Mouse (Mus musculus) spleen, adult 2 months (tissue): ENCODE data around the gene Ltc4s. TPM values are rescaled to one million over a fixed set of nuclear protein-coding genes. Genes with fewer than 3 reads are reported as not detected.

Experiments
- DNase-seq, 2 experiments: peaks; one replicate each; pipeline versions ENCODE4 v3.0.0 to v3.0.0-alpha.2; 2012 to 2021; ENCODE audit warnings: low spot score in 2 of 2, low read depth in 1 of 2
- H3K27ac ChIP-seq: fragments of 200-500 bp; 2 replicates; pipeline ENCODE4 v1.5.1; 2012; ENCODE audit warnings: low read length, inconsistent platforms; ENCODE audit not compliant: insufficient read depth
- H3K27me3 ChIP-seq: fragments of 200-500 bp; 2 replicates; pipeline ENCODE4 v1.6.1; 2012; ENCODE audit warnings: mild to moderate bottlenecking, moderate library complexity, low read length, inconsistent platforms; ENCODE audit not compliant: control insufficient read depth, insufficient read depth
- H3K36me3 ChIP-seq: fragments of 200-500 bp; 2 replicates; pipeline ENCODE4 v1.6.1; 2012; ENCODE audit warnings: mild to moderate bottlenecking, low read length, inconsistent platforms; ENCODE audit not compliant: control insufficient read depth, insufficient read depth
- H3K4me1 ChIP-seq: fragments of 200-500 bp; 2 replicates; pipeline ENCODE4 v1.6.1; 2011; ENCODE audit warnings: inconsistent platforms; ENCODE audit not compliant: control insufficient read depth, insufficient read depth, insufficient read length
- H3K4me3 ChIP-seq: fragments of 200-500 bp; 2 replicates; pipeline ENCODE4 v1.5.1; 2011; ENCODE audit warnings: mild to moderate bottlenecking, inconsistent platforms; ENCODE audit not compliant: insufficient read depth, insufficient read length; ENCODE audit errors: extremely low read depth
- CTCF ChIP-seq: fragments of 200-500 bp; IDR thresholded peaks from 2 replicates; pipeline ENCODE4 v1.5.1; 2011; ENCODE audit warnings: mild to moderate bottlenecking, inconsistent platforms; ENCODE audit not compliant: insufficient read depth, insufficient read length, insufficient replicate concordance; ENCODE audit errors: extremely low read depth
- WGBS: fragments of 180-500 bp; shearing (Covaris S2); methylation state at CpG from one replicate; pipeline ENCODE4 v1.1.7; 2018; 5-methylcytosine and 5-hydroxymethylcytosine counted together
- polyA plus RNA-seq: library from polyadenylated mRNA; depleted of rRNA; stranded (reverse); fragments of >200 nt; gene quantifications from 2 replicates; pipeline ENCODE4 v1.2.3, GENCODE M21; 2012; rRNA removed

Ltc4s gene
- polyA plus RNA-seq, 1 experiment, result 44.9 TPM

DNA sequence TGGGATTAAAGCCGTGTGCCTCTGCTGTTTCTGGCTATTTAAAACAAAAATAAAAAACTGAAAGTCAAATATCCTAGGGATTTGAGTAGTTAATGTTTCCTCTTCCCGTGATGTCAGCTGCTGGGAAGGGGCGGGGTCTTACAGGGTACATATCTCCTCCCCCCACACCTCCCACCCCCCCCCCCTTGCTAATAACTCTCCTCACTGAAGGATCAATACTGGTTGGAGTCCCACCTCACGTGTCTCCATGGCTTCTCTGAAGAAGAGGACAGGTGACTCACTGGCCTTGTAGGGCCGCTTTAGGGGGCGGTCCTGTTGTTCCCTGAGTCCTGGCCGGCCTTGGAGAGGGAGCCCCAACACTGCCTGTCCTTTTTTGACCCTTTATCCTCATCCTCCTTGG is 49.7 kb downstream of the Ltc4s start:
- no peak for DNase-seq

More for the DNA sequence above, 49.7 kb downstream of the Ltc4s start:
- Histone ChIP-seq H3K36me3 (no peaks in the 10 kb centered on the region), H3K4me1 (no peaks in the 10 kb centered on the region), H3K27ac (no peak overlapping the region), H3K27me3 (no peaks in the 10 kb centered on the region), H3K4me3 (no peak overlapping the region)
- WGBS, result 81% methylated on average over 7 of the region's 7 CpGs
- TF ChIP-seq CTCF, result no peak

Other genes with a start within 250 kb of the Ltc4s start
- 52.5 and 70.3 TPM in 2 replicates for gene Rnf130, start 213.3 kb downstream of the Ltc4s start, polyA plus RNA-seq
- 33.5 and 37.2 TPM in 2 replicates for gene Tbc1d9b, start 107.2 kb downstream of the Ltc4s start, polyA plus RNA-seq
- 2.4 and 3.5 TPM in 2 replicates for gene Mrnip, start 64.2 kb downstream of the Ltc4s start, polyA plus RNA-seq
- 113 and 117 TPM in 2 replicates for gene Sqstm1, start 27.8 kb downstream of the Ltc4s start, polyA plus RNA-seq
- gene Mgat4b, start 27.7 kb downstream of the Ltc4s start, polyA plus RNA-seq, result 32.6 and 41.5 TPM in 2 replicates
- gene Maml1, start 53.7 kb upstream of the Ltc4s start, polyA plus RNA-seq, result 15.0 and 19.3 TPM in 2 replicates
- 23.2 and 23.5 TPM in 2 replicates for gene Canx, start 87.1 kb upstream of the Ltc4s start, polyA plus RNA-seq
- gene Cby3, start 115.8 kb upstream of the Ltc4s start, polyA plus RNA-seq, result not detected in 2 replicates
- gene Hnrnph1, start 138.4 kb upstream of the Ltc4s start, polyA plus RNA-seq, result 33.6 and 43.8 TPM in 2 replicates
- 9.6 and 13.0 TPM in 2 replicates for gene Rufy1, start 192.5 kb upstream of the Ltc4s start, polyA plus RNA-seq